Mouse (Mus musculus) hindbrain, embryonic 11.5 days (tissue): ENCODE measurements around the gene Spc24. TPM values are rescaled to one million over a fixed set of nuclear protein-coding genes. Genes with fewer than 3 reads are reported as not detected.
A peak's percentile ranks its signal among the peaks of the same experiment; 100 is the strongest.

Experiments
- ATAC-seq: fragments of 200-750 bp; cut with Nextera tagmentation; 2 replicates; pipeline ENCODE4 v1.8.0; 2017; ENCODE audit warnings: mild to moderate bottlenecking, moderate TSS enrichment, moderate library complexity; ENCODE audit not compliant: low FRiP score
- DNase-seq: peaks from one replicate; pipeline ENCODE4 v3.0.0-alpha.2; 2015; ENCODE audit warnings: low spot score
- H3K27ac ChIP-seq: fragments of 300-500 bp; sonication (generic); 2 replicates; pipeline ENCODE4 v1.5.1; 2014; ENCODE audit warnings: mild to moderate bottlenecking, low read depth, low read length
- H3K27me3 ChIP-seq: fragments of 300-500 bp; sonication (generic); 2 replicates; pipeline ENCODE4 v1.6.1; 2014; ENCODE audit warnings: mild to moderate bottlenecking, low read length, moderate library complexity, mixed read lengths; ENCODE audit not compliant: control insufficient read depth, insufficient read depth
- H3K36me3 ChIP-seq: fragments of 300-500 bp; sonication (generic); 2 replicates; pipeline ENCODE4 v1.6.1; 2014; ENCODE audit warnings: mild to moderate bottlenecking, low read length, moderate library complexity, mixed read lengths; ENCODE audit not compliant: control insufficient read depth, insufficient read depth
- H3K4me1 ChIP-seq: fragments of 300-500 bp; sonication (generic); replicated peaks from 2 replicates; pipeline ENCODE4 v1.6.1; 2014; ENCODE audit warnings: low read length, mixed read lengths; ENCODE audit not compliant: control insufficient read depth, insufficient read depth
- H3K4me2 ChIP-seq: fragments of 300-500 bp; sonication (generic); replicated peaks from 2 replicates; pipeline ENCODE4 v1.6.1; 2014; ENCODE audit warnings: mild to moderate bottlenecking, low read depth, low read length
- H3K4me3 ChIP-seq: fragments of 300-500 bp; sonication (generic); 2 replicates; pipeline ENCODE4 v1.5.1; 2014; ENCODE audit warnings: low read depth, low read length
- H3K9ac ChIP-seq: fragments of 300-500 bp; sonication (generic); 2 replicates; pipeline ENCODE4 v1.6.1; 2014; ENCODE audit warnings: low read depth, low read length
- H3K9me3 ChIP-seq: fragments of 300-500 bp; sonication (generic); 2 replicates; pipeline ENCODE4 v1.6.1; 2016; ENCODE audit warnings: low read length; ENCODE audit not compliant: control insufficient read depth
- WGBS: fragments of 180-500 bp; shearing (Covaris S2); extraction: QIAGEN DNeasy Blood & Tissue Kit; methylation state at CpG from one replicate; pipeline ENCODE4 v1.1.7; 2014; 5-methylcytosine and 5-hydroxymethylcytosine counted together
- polyA plus RNA-seq: library from polyadenylated mRNA; unstranded; fragments of >200 nt; fragmentation: Nextera tagmentation; extraction: Ambion mirVana; gene quantifications from 2 replicates; pipeline ENCODE4 v1.2.1, GENCODE M21; 2014

Gene Spc24
- polyA plus RNA-seq, 1 experiment from 2014 or later: 94.3 TPM

DNA sequence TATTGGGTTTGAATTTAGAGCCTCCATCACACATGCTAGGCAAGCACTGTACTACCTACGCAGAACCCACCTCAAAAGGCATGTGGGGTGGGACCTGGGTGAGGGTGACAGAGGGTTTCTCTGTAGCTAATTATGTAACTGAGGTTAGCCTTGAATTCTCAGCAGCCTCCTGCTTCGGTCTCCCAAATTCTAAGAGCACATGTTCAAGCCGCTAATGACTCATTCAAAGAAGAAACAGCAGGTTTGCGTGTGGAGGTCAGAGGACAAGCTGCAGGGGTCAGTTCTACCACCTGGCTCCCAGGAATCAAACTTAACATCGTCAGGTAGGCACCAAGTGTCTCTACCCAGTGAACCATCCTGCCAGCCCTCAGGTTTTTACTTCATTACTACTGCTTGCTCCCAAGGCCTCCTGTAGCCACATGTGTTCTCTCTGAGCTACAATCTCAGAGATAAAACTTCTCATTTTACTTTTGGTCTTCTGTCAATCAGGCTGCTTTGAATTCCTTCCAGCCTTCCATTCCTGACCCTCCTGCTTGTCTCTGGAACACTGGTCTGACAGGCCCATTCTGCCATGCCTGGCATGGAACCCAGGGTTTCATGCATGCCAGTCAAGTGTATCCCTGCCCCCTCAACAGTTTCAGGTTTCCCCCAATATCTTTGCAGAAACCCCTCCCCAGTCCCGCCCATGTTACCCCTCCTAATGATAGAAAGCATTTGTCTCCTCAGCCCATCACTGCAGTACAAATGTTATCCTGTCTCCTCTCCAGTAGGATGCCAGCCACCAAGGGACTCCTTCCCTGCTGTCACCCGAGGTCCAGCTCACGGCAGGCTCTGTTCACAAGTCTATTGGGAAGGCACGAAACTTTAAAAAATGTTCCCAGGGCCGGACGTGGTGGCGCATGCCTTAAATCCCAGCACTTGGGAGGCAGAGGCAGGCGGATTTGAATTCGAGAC lies 1.2 kb downstream of the Spc24 start:
- WGBS: 65% methylated on average over 14 of the region's 14 CpGs
- DNase-seq (no peak), ATAC-seq (no peak)
- no peaks in the 10 kb centered on the region for H3K4me1 ChIP-seq
- H3K27me3 ChIP-seq: no peaks in the 10 kb centered on the region
- H3K9me3 ChIP-seq: no peaks in the 10 kb centered on the region
- H3K4me3 ChIP-seq: peak overlapping the region; percentile 47
- peak overlapping the region; percentile 44 for H3K4me2 ChIP-seq
- peaks cover 2% of the 10 kb centered on the region; the same call in 1 of the 2 replicates for H3K36me3 ChIP-seq
- 0 out of 2 replicates have a peak overlapping the region, but pooled peaks have one; percentile 40 for H3K9ac ChIP-seq
- H3K27ac ChIP-seq: no peak overlapping the region

DNA sequence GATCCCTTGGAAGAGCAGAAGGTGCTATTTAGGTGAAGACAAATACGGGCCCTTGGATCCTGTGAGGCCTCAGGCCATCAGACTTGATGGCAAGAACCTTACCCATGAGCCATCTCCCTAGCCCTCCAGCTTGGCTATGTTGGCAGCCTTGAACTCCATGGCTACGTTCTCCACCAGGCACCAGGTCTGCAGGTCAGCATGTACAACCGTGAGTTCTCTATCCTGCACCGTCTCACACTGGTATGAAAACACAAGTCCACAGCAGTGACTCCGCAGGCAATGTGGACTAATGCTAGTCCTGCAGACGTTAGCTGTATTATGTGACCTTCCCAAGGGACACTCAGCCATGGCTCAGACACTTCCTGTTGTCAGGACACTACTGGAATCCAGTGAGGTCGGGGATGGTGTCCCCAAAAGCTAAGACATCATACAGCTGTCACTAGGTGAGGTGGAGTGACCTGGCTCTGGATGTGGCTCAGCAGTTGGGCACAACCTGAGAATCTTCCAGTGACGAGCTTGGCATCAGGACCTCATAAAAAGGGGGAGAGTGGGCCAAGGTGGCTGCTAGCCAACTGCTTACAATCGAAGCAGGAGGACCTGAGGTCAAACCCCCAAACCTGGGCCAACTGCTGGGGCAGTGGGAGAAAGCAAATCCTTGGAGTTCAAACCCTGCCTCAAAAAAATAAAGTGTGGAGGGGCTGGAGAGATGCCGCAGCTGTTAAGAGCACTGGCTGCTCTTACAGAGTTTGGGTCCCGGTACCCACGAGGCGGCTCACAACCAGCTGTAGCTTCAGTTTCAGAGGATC lies 5.4 kb downstream of the Spc24 start:
- no peak overlapping the region for H3K9ac ChIP-seq
- no peaks in the 10 kb centered on the region for H3K9me3 ChIP-seq
- DNase-seq (no peak), ATAC-seq (no peak)
- H3K4me2 ChIP-seq: no peak overlapping the region
- no peak overlapping the region for H3K27ac ChIP-seq
- H3K27me3 ChIP-seq: no peaks in the 10 kb centered on the region
- no peaks in the 10 kb centered on the region for H3K4me1 ChIP-seq
- 84% methylated on average over 13 of the region's 13 CpGs for WGBS
- peaks cover 2% of the 10 kb centered on the region; the same call in 1 of the 2 replicates for H3K36me3 ChIP-seq
- no peak overlapping the region for H3K4me3 ChIP-seq

DNA sequence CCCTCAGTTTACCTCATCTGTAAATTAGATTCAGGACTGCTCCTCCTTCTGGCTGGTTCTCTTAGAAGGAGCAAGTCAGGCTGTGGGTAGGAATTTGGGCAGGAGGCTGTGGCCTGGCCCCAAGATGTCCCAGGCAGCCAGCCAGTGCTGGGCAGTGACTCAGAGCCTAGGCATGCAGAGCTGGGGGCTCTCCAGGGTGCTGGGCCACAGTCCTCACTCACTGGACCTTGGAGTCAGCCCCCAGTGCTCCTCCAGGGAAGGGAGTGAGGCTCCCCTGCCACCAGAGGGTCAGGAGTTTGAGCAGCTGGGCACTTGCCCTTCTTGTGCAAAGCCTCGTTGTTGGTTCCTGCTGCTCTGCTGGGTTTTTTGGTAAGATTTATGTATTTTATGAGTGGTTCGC lies 6.1 kb downstream of the Spc24 start:
- Histone ChIP-seq H3K9ac (no peak overlapping the region), H3K4me2 (no peak overlapping the region), H3K27me3 (no peaks in the 10 kb centered on the region), H3K36me3 (peaks cover 4% of the 10 kb centered on the region), H3K4me1 (no peaks in the 10 kb centered on the region), H3K4me3 (no peak overlapping the region), H3K9me3 (no peaks in the 10 kb centered on the region), H3K27ac (no peak overlapping the region)
- DNase-seq (no peak), ATAC-seq (no peak)
- WGBS: 90% methylated on average over 2 of the region's 2 CpGs

DNA sequence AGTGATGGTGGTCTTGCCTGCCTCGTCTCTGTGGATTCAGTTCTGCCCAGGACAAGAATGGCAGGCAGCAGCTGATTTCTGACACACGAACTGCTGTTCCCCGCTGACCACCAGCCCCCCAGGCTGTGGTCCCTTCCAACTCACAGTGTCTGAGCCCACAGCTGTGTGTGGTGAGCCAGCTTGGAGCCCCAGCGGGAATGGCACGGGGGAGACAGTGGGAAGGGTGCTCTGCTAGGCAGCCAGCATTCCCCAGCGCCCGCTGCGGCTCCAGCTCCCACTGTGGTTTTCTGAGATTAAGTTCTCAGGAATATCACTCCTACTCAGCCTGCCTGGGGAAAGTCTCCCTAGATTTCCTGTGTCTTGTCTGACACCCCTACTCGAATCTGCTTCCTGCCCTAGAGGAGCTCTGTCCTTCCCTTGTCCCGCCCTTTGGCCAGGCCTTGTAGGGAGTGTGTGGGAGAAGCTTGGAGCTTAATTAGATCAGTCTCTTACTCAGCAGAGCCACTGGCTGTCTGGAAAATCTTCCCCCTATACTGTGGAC lies 7.8 kb downstream of the Spc24 start:
- Histone ChIP-seq H3K27ac (no peak overlapping the region), H3K27me3 (no peaks in the 10 kb centered on the region), H3K4me3 (no peak overlapping the region), H3K9me3 (no peaks in the 10 kb centered on the region), H3K4me2 (no peak overlapping the region), H3K4me1 (no peaks in the 10 kb centered on the region), H3K36me3 (peaks cover 8% of the 10 kb centered on the region), H3K9ac (no peak overlapping the region)
- ATAC-seq: no peak
- 57% methylated on average over 10 of the region's 10 CpGs for WGBS
- DNase-seq: no peak

GRCm38 (mm10) chr9:21751347-21751746 lies 8.8 kb downstream of the Spc24 start:
- no peak for DNase-seq
- WGBS: 78% methylated on average over 6 of the region's 6 CpGs
- Histone ChIP-seq H3K9me3 (no peaks in the 10 kb centered on the region), H3K4me3 (no peak overlapping the region), H3K4me1 (no peaks in the 10 kb centered on the region), H3K27me3 (no peaks in the 10 kb centered on the region), H3K27ac (no peak overlapping the region), H3K36me3 (peaks cover 10% of the 10 kb centered on the region), H3K4me2 (no peak overlapping the region), H3K9ac (no peak overlapping the region)
- ATAC-seq: no peak

GRCm38 (mm10) chr9:21750370-21750769 lies 9.7 kb downstream of the Spc24 start:
- H3K36me3 ChIP-seq: peaks cover 17% of the 10 kb centered on the region
- no peak overlapping the region for H3K4me3 ChIP-seq
- H3K27me3 ChIP-seq: no peaks in the 10 kb centered on the region
- no peaks in the 10 kb centered on the region for H3K4me1 ChIP-seq
- ATAC-seq (no peak), DNase-seq (no peak)
- no peaks in the 10 kb centered on the region for H3K9me3 ChIP-seq
- no peak overlapping the region for H3K27ac ChIP-seq
- 67% methylated on average over 3 of the region's 3 CpGs for WGBS
- H3K4me2 ChIP-seq: no peak overlapping the region
- H3K9ac ChIP-seq: no peak overlapping the region

GRCm38 (mm10) chr9:21749382-21750118 lies 10.6 kb downstream of the Spc24 start:
- no peaks in the 10 kb centered on the region for H3K9me3 ChIP-seq
- no peaks in the 10 kb centered on the region for H3K27me3 ChIP-seq
- H3K9ac ChIP-seq: no peak overlapping the region
- ATAC-seq: no peak
- no peak overlapping the region for H3K4me2 ChIP-seq
- no peak overlapping the region for H3K27ac ChIP-seq
- H3K4me1 ChIP-seq: no peaks in the 10 kb centered on the region
- 84% methylated on average over 6 of the region's 6 CpGs for WGBS
- H3K4me3 ChIP-seq: no peak overlapping the region
- DNase-seq: no peak
- peaks cover 20% of the 10 kb centered on the region for H3K36me3 ChIP-seq

DNA sequence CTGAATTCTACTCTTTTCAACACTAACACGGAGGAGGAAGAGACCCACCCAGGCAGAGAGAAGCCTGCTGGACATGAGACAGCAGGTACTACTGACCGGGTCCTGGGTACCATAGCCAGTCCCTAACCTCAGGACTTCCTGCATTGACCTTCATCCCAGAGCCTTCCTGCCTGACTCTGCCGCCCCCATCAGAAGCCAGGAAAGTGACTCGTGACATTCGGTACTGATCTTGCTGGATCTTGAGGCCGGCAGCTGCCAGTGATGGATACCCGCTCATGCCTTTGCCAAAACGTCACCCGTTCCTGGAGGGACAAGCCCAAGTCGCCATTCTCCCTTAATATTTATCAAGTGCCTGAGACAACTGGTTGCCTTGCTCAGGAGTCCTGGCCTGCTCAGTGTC lies 11.6 kb downstream of the Spc24 start:
- Histone ChIP-seq H3K27me3 (no peaks in the 10 kb centered on the region), H3K9me3 (no peaks in the 10 kb centered on the region), H3K4me2 (no peak overlapping the region), H3K9ac (no peak overlapping the region), H3K27ac (no peak overlapping the region), H3K36me3 (peaks cover 27% of the 10 kb centered on the region), H3K4me1 (no peaks in the 10 kb centered on the region), H3K4me3 (no peak overlapping the region)
- ATAC-seq: no peak
- WGBS: 90% methylated on average over 10 of the region's 10 CpGs
- DNase-seq: no peak
